Mouse (Mus musculus) spleen, adult 2 months (tissue): ENCODE results near the gene Tmem183a.

Source experiments
- CTCF ChIP-seq: fragments of 200-500 bp; IDR thresholded peaks from 2 replicates; pipeline ENCODE4 v1.5.1; 2011; ENCODE audit warnings: mild to moderate bottlenecking, inconsistent platforms; ENCODE audit not compliant: insufficient read depth, insufficient read length, insufficient replicate concordance; ENCODE audit errors: extremely low read depth
- POLR2A ChIP-seq: fragments of 200-500 bp; IDR thresholded peaks from 2 replicates; pipeline ENCODE4 v1.6.1; 2011; ENCODE audit warnings: low read depth, low read length, inconsistent platforms

- TF ChIP-seq POLR2A (no peak), CTCF (no peak)
Observed at GRCm38 (mm10) chr1:134398210-134398609, 36.4 kb upstream of the Tmem183a start.
